Mouse (Mus musculus) E14TG2a.4 (cell line): ENCODE data around the gene Plekhg6.
A peak's percentile ranks its signal among the peaks of the same experiment; 100 is the strongest.

ENCODE experiments used
- H3K27me3 ChIP-seq: 2 replicates; pipeline ENCODE4 v1.6.1; 2014; ENCODE audit warnings: low read length, control low read depth; ENCODE audit not compliant: insufficient read depth
- H3K36me3 ChIP-seq: 2 replicates; pipeline ENCODE4 v1.6.1; 2014; ENCODE audit warnings: low read length, control low read depth; ENCODE audit not compliant: insufficient read depth
- H3K4me1 ChIP-seq: replicated peaks from 2 replicates; pipeline ENCODE4 v1.6.1; 2014; ENCODE audit warnings: low read depth, low read length, control low read depth
- H3K4me3 ChIP-seq: replicated peaks from 2 replicates; pipeline ENCODE4 v1.5.1; 2014; ENCODE audit warnings: mild to moderate bottlenecking, low read length
- H3K9me3 ChIP-seq: 2 replicates; pipeline ENCODE4 v1.6.1; 2014; ENCODE audit warnings: low read length, control low read depth
- CTCF ChIP-seq: conservative IDR thresholded peaks from 2 replicates; pipeline ENCODE4 v1.5.1; 2014; ENCODE audit warnings: low read length
- NANOG ChIP-seq: IDR thresholded peaks from 2 replicates; pipeline ENCODE4 v1.6.1; 2014; ENCODE audit warnings: borderline replicate concordance, low read length, mixed read lengths
- POU5F1 ChIP-seq: IDR thresholded peaks from 2 replicates; pipeline ENCODE4 v1.6.1; 2014; ENCODE audit warnings: low read length, borderline replicate concordance

Gene Plekhg6

GRCm38 (mm10) chr6:125422051-125422822, 41.6 kb upstream of the Plekhg6 start:
- Histone ChIP-seq H3K36me3 (no peaks in the 10 kb centered on the region), H3K4me3 (peak overlapping the region; percentile 72), H3K4me1 (peaks cover 75% of the 10 kb centered on the region), H3K9me3 (peaks cover 9% of the 10 kb centered on the region; the same call in 1 of the 2 replicates), H3K27me3 (no peaks in the 10 kb centered on the region)
- TF ChIP-seq CTCF = no peak
- no peak for TF ChIP-seq POU5F1
- no peak for TF ChIP-seq NANOG

GRCm38 (mm10) chr6:125420458-125421063, 40.0 kb upstream of the Plekhg6 start:
- H3K9me3 ChIP-seq = peaks cover 9% of the 10 kb centered on the region; the same call in 1 of the 2 replicates
- TF ChIP-seq CTCF (no peak), NANOG (no peak), POU5F1 (no peak)
- H3K36me3 ChIP-seq = no peaks in the 10 kb centered on the region
- peak overlapping the region; percentile 8; the same call in 1 of the 2 replicates for H3K4me3 ChIP-seq
- H3K27me3 ChIP-seq = no peaks in the 10 kb centered on the region
- peaks cover 61% of the 10 kb centered on the region for H3K4me1 ChIP-seq

DNA sequence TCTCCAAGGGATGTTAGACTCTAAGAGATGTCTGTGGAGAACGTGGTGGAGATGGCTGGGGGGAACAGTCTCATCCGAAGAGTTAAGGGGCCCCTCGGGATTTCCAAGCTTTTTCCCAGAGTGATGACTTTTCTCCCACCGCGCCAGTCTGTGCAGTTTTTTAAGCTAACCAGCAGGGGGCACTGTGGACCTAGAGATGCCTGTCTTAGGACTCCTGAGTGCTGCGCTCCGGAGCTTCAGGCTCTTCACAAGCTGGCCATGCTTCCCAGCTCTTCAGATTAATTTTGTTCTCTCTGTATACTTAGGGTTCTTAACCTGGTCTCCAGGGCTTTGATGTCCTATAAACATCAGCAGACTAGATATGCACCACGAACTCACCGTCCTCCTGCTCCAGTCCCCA, 38.2 kb upstream of the Plekhg6 start:
- Histone ChIP-seq H3K27me3 (no peaks in the 10 kb centered on the region), H3K4me3 (no peak overlapping the region), H3K9me3 (peaks cover 9% of the 10 kb centered on the region; the same call in 1 of the 2 replicates), H3K4me1 (peaks cover 58% of the 10 kb centered on the region), H3K36me3 (no peaks in the 10 kb centered on the region)
- TF ChIP-seq NANOG (no peak), CTCF (peak; percentile 77)

DNA sequence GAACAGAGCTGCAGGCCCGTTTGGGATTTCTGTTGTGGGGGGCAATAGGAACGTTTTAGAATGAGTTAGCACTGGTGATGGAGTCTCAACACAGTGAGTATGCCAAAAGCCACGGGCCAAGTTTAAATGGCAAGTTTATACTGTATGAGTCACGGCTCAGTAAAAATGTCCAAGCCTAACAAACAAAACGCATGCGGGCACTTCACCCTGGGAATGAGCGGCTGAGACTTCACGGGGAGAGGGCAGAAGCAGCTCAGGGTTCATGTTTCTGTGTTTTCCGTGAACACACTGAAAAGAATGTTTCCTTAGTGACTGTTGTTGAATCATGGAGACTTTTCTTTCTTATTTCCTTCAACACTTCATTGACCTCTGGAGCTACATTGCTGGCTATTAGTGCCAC, 32.7 kb upstream of the Plekhg6 start:
- H3K9me3 ChIP-seq = peaks cover 10% of the 10 kb centered on the region
- no peaks in the 10 kb centered on the region for H3K27me3 ChIP-seq
- H3K4me3 ChIP-seq = no peak overlapping the region
- H3K36me3 ChIP-seq = no peaks in the 10 kb centered on the region
- peaks cover 67% of the 10 kb centered on the region for H3K4me1 ChIP-seq
- TF ChIP-seq POU5F1 (no peak), NANOG (no peak), CTCF (no peak)

DNA sequence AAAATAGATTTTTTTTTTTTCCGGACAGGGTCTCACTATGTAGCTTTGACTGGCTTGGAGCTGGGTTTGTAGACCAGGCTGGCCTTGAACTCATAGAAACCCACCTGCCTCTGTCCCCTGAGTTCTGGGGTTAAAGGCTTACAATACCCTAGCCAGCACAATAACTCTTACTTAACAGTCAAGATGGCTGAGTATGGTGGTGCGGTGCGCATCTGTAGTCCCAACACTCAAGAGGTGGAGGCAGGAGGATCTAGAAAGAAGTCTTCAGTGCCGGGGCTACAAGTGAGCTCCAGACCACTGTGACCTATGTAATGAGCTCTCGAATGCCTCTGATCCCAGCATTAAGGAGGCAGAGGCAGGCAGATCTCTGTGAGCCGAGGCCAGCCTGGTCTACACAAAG, 31.1 kb upstream of the Plekhg6 start:
- no peaks in the 10 kb centered on the region for H3K27me3 ChIP-seq
- TF ChIP-seq CTCF (no peak), POU5F1 (no peak), NANOG (no peak)
- peak overlapping the region; percentile 68; the same call in 1 of the 2 replicates for H3K4me3 ChIP-seq
- H3K9me3 ChIP-seq = peaks cover 20% of the 10 kb centered on the region
- H3K36me3 ChIP-seq = no peaks in the 10 kb centered on the region
- H3K4me1 ChIP-seq = peaks cover 67% of the 10 kb centered on the region

- TF ChIP-seq NANOG = peak; percentile 80
- TF ChIP-seq POU5F1 = no peak
- TF ChIP-seq CTCF = no peak
Observed at GRCm38 (mm10) chr6:125410995-125411547, 30.5 kb upstream of the Plekhg6 start.

GRCm38 (mm10) chr6:125410551-125410950, 30.0 kb upstream of the Plekhg6 start:
- H3K27me3 ChIP-seq = no peaks in the 10 kb centered on the region
- TF ChIP-seq POU5F1 (no peak), NANOG (no peak), CTCF (no peak)
- H3K4me1 ChIP-seq = peaks cover 76% of the 10 kb centered on the region
- no peaks in the 10 kb centered on the region for H3K36me3 ChIP-seq
- peak overlapping the region; percentile 68 for H3K4me3 ChIP-seq
- H3K9me3 ChIP-seq = peaks cover 23% of the 10 kb centered on the region

More at GRCm38 (mm10) chr6:125410995-125411547, 30.5 kb upstream of the Plekhg6 start:
- no peaks in the 10 kb centered on the region for H3K36me3 ChIP-seq
- H3K4me3 ChIP-seq = peak overlapping the region; percentile 68
- no peaks in the 10 kb centered on the region for H3K27me3 ChIP-seq
- peaks cover 71% of the 10 kb centered on the region for H3K4me1 ChIP-seq
- peaks cover 23% of the 10 kb centered on the region for H3K9me3 ChIP-seq

DNA sequence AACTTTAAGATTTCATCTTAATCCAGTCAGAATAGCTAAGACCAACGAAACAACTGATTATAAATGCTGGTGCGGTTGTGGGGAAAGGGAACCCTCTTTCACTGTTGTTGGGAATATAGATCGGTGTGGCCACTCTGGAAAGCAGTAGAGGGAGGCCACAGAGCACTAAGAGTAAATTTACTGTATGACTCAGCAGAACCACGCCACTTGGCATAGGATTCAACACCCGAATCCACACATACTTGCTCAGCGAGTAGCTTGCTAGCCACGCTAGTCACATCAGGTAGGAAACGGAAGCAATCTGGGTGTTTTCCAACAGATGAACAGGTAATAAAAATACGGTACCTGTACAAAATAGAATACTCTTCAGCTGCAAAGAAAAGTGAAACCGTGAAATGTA, 27.1 kb upstream of the Plekhg6 start:
- Histone ChIP-seq H3K9me3 (peaks cover 23% of the 10 kb centered on the region), H3K4me3 (no peak overlapping the region), H3K27me3 (no peaks in the 10 kb centered on the region), H3K4me1 (peaks cover 71% of the 10 kb centered on the region), H3K36me3 (no peaks in the 10 kb centered on the region)
- TF ChIP-seq NANOG (no peak), CTCF (no peak), POU5F1 (no peak)
